Mouse (Mus musculus) heart, embryonic 10.5 days (tissue): ENCODE data around the gene Elmo3. TPM values are rescaled to one million over a fixed set of nuclear protein-coding genes. Genes with fewer than 3 reads are reported as not detected.

Source experiments
- DNase-seq: peaks from one replicate; pipeline ENCODE4 v3.0.0-alpha.2; 2017; ENCODE audit warnings: low spot score
- H3K27ac ChIP-seq: fragments of 300-500 bp; sonication (generic); 2 replicates; pipeline ENCODE4 v1.5.1; 2016; ENCODE audit warnings: mild to moderate bottlenecking
- H3K27me3 ChIP-seq: fragments of 300-500 bp; sonication (generic); 2 replicates; pipeline ENCODE4 v1.6.1; 2016; ENCODE audit warnings: mild to moderate bottlenecking; ENCODE audit not compliant: poor library complexity, insufficient read depth, severe bottlenecking
- H3K36me3 ChIP-seq: fragments of 300-500 bp; sonication (generic); 2 replicates; pipeline ENCODE4 v1.6.1; 2016; ENCODE audit warnings: mild to moderate bottlenecking, moderate library complexity
- H3K4me1 ChIP-seq: fragments of 300-500 bp; sonication (generic); 2 replicates; pipeline ENCODE4 v1.6.1; 2016; ENCODE audit warnings: mild to moderate bottlenecking
- H3K4me3 ChIP-seq: fragments of 300-500 bp; sonication (generic); 2 replicates; pipeline ENCODE4 v1.5.1; 2016; ENCODE audit warnings: mild to moderate bottlenecking, moderate library complexity
- H3K9me3 ChIP-seq: fragments of 300-500 bp; sonication (generic); 2 replicates; pipeline ENCODE4 v1.6.1; 2016; ENCODE audit warnings: mild to moderate bottlenecking, moderate library complexity
- WGBS: fragments of 180-500 bp; shearing (Covaris S2); methylation state at CpG from one replicate; pipeline ENCODE4 v1.1.7; 2016; 5-methylcytosine and 5-hydroxymethylcytosine counted together
- polyA plus RNA-seq: library from polyadenylated mRNA; unstranded; fragments of >200 nt; fragmentation: Nextera tagmentation; extraction: Ambion mirVana; gene quantifications from 2 replicates; pipeline ENCODE4 v1.2.1, GENCODE M21; 2016

The Elmo3 gene
- polyA plus RNA-seq, 1 experiment from 2014 or later = 3.9 TPM

DNA sequence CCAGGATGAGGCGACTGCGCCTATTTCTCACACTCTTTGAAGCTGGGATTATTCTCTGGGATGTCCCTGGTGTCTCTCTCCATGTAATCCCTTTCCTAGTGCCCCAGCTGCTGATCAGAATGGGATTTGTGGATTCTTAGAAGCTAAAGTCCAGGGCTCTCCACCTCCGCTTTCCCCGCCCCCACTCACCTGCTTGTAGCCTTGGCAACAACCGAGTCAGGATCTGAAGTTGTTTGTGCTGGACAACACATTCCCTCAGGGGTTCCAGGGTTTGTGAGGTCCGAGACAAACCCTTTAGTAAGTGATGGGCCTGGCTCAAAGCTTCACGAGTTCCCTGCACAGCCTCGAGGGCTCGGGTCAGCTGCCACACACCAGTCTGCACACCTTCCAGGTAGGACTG, 10.6 kb upstream of the Elmo3 start:
- Histone ChIP-seq H3K27ac (no peak overlapping the region), H3K27me3 (peaks cover 42% of the 10 kb centered on the region), H3K4me1 (peaks cover 47% of the 10 kb centered on the region), H3K4me3 (peak overlapping the region; percentile 42), H3K36me3 (peaks cover 12% of the 10 kb centered on the region), H3K9me3 (no peaks in the 10 kb centered on the region)
- DNase-seq = no peak
- 66% methylated on average over 9 of the region's 9 CpGs for WGBS

DNA sequence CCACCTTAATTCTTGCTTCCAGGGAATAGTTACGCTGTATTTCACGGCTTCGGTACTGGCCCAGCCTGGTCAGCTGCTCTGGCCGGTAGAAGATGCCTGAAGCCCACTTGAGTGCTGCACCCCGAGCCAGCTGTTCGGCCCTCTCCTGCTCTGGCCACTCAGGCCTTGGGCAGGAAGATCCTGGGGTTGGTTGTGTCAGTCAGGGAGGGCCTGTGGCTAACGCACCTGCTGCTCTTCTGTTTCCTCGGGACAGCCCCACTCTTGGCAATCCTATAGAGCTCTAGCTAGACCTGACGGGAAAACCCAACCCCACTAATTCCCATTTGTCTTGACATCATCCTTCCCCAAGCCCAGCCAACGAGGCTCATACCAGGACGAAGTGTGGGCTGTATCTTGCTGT, 10.1 kb upstream of the Elmo3 start:
- Histone ChIP-seq H3K27me3 (peaks cover 37% of the 10 kb centered on the region), H3K4me3 (peak overlapping the region; percentile 42), H3K4me1 (peaks cover 47% of the 10 kb centered on the region), H3K27ac (peak overlapping the region; percentile 64), H3K9me3 (no peaks in the 10 kb centered on the region), H3K36me3 (peaks cover 17% of the 10 kb centered on the region)
- no peak for DNase-seq
- WGBS = 58% methylated on average over 11 of the region's 11 CpGs

- H3K4me3 ChIP-seq = peak within 1 kb of the TSS; percentile 78
- peaks cover 31% of the 10 kb centered on the region for H3K27me3 ChIP-seq
- WGBS = 53% methylated on average over 11 of the region's 11 CpGs
- peak within 1 kb of the TSS; percentile 90 for H3K27ac ChIP-seq
- H3K9me3 ChIP-seq = no peaks in the 10 kb centered on the region
- H3K4me1 ChIP-seq = peaks cover 41% of the 10 kb centered on the region
- peaks cover 25% of the 10 kb centered on the region for H3K36me3 ChIP-seq
- no peak for DNase-seq
Measured at GRCm38 (mm10) chr8:105295895-105296573, 9.4 kb upstream of the Elmo3 start, which contains the start of gene Exoc3l. TSS of gene Exoc3l (minus strand) at chr8:105296101.

DNA sequence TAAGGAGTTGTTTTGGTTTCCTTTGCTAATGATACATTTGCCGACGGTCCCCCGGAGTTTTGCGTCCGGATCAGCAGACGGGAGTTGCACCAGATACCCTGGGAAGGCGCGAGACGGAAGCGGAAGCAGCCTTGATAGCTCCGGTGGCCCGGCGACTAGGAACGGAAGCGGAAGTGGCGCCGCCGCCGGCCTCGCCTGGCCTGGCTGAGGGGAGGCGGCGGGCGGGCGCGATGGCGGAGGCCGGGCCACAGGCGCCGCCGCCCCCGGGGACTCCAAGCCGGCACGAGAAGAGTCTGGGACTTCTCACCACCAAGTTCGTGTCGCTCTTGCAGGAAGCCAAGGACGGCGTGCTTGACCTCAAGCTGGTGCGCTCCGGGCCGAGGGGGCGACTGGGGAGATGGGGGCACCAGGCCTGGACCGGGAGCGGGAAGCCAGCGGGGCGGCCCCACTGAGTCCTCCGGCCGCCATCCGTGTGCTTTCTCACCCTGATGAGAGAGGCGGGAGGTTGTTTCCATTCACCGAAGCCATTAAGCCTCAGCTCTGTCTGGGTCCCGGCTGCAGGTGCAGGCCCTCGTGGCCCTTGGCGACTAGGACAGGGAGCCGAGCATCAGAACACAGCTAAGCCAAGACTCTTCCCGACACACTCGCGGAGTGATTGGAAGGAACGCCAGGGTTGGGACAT, 7.7 kb upstream of the Elmo3 start, which contains the start of gene E2f4:
Gene E2f4 (plus strand): TSS at position 153 of the 682 bp plus-strand sequence.
- peaks cover 40% of the 10 kb centered on the region for H3K36me3 ChIP-seq
- H3K27me3 ChIP-seq = peaks cover 28% of the 10 kb centered on the region
- peaks cover 41% of the 10 kb centered on the region for H3K4me1 ChIP-seq
- peak; percentile 97 for DNase-seq
- under 1% methylated on average over 58 of the region's 58 CpGs for WGBS
- H3K4me3 ChIP-seq = peak within 1 kb of the TSS; percentile 78
- H3K27ac ChIP-seq = peak within 1 kb of the TSS; percentile 90
- no peaks in the 10 kb centered on the region for H3K9me3 ChIP-seq

DNA sequence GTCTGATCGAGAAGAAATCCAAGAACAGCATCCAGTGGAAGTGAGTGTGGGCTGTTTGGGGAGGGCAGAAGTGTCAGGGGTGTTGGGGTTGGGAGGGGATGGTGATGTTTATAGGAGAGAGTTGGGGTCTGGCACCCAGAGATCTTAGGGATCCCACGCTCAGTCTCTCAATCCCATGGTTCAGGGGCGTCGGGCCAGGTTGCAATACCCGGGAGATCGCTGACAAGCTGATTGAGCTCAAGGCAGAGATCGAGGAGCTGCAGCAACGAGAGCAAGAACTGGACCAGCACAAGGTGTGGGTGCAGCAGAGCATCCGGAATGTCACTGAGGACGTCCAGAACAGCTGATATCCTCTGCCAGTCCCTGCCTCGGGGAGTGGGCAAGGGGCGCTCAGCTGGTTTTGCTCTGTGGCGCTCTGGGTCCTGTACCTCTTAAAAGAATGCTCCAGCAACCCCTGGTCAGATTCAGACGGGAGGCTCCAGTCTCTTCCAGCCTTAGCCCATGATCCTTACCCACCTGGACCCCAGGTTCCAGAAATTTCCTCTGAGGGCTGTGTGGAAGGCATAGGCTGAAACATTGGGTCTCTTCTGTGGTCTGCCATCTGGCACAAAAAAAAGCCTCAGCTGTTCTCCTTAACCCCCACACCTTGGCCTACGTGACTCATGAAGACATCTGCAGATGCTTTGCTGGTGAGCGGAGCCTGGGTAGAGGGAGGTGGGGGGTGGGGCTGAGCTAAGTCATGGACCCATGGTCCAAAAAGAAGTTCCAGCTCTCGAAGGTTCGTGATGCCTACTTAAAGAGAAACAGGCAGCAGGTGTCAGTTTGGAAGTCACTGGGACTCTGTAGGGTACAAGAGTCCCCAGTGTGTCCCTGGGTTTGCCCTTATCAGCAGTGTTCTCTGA, 6.8 kb upstream of the Elmo3 start:
- Histone ChIP-seq H3K36me3 (peaks cover 49% of the 10 kb centered on the region), H3K4me3 (peak overlapping the region; percentile 78), H3K4me1 (peaks cover 39% of the 10 kb centered on the region), H3K9me3 (no peaks in the 10 kb centered on the region), H3K27me3 (peaks cover 19% of the 10 kb centered on the region), H3K27ac (peak overlapping the region; percentile 90)
- DNase-seq = peak; percentile 75
- 53% methylated on average over 18 of the region's 18 CpGs for WGBS

GRCm38 (mm10) chr8:105299962-105300361, 5.4 kb upstream of the Elmo3 start:
- no peak overlapping the region for H3K27ac ChIP-seq
- H3K36me3 ChIP-seq = peaks cover 62% of the 10 kb centered on the region
- WGBS = 86% methylated on average over 8 of the region's 8 CpGs
- peaks cover 11% of the 10 kb centered on the region for H3K27me3 ChIP-seq
- no peaks in the 10 kb centered on the region for H3K9me3 ChIP-seq
- H3K4me3 ChIP-seq = peak overlapping the region; percentile 0; the same call in 1 of the 2 replicates
- H3K4me1 ChIP-seq = peaks cover 50% of the 10 kb centered on the region
- DNase-seq = no peak

- Histone ChIP-seq H3K4me3 (no peak overlapping the region), H3K4me1 (peaks cover 52% of the 10 kb centered on the region), H3K27me3 (no peaks in the 10 kb centered on the region), H3K9me3 (no peaks in the 10 kb centered on the region), H3K27ac (no peak overlapping the region), H3K36me3 (peaks cover 78% of the 10 kb centered on the region)
- WGBS = 90% methylated on average over 8 of the region's 8 CpGs
- DNase-seq = no peak
Measured at GRCm38 (mm10) chr8:105303396-105303795, 2.0 kb upstream of the Elmo3 start.

- Histone ChIP-seq H3K4me1 (peaks cover 47% of the 10 kb centered on the region), H3K4me3 (no peak overlapping the region), H3K27ac (peak overlapping the region; percentile 56; the same call in 1 of the 2 replicates), H3K27me3 (no peaks in the 10 kb centered on the region), H3K36me3 (peaks cover 78% of the 10 kb centered on the region), H3K9me3 (no peaks in the 10 kb centered on the region)
- 78% methylated on average over 9 of the region's 9 CpGs for WGBS
- DNase-seq = no peak
Measured at GRCm38 (mm10) chr8:105303874-105304273, 1.5 kb upstream of the Elmo3 start.

DNA sequence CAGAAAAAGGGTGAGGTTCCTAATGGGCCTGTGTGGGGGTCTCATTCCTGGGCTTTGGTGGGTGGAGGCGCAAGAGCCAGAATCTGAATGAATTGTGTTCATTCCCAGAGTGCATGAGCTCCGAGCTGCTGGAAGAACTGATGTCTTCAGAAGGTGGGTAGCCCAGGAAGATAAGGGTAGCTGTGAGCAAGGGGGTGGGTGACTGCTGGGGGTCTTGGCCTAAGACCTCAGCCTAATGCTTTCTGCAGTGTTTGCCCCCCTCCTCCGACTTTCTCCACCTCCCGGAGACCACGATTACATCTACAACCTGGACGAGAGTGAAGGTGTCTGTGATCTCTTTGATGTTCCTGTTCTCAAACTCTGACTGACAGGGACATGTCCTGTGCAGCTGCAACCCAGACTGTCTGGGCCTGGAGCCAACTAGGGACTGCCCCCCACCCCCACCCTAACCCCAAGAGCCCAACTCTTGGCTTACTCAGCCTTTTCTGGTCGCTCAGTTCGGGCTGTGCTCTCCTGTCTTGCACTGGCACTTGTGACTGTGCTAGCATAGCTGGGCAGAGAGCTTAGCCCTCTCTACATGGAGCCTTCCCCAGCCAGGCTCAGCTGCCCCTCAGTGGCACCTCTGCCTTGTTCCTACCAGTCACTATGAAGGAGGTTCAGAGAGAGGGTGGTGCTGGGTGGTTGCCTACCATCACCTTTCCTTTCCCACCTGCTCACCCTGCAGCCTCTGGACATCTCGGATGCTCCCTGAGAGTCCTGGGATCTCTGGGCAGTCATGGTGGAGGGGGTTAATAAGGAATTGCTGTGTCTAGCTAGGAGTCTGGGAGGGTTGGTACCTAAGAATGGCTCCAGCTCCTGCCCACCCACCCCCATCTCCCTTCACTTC, 833 bp upstream of the Elmo3 start:
- Histone ChIP-seq H3K27me3 (no peaks in the 10 kb centered on the region), H3K4me1 (peaks cover 48% of the 10 kb centered on the region), H3K4me3 (peak overlapping the region; percentile 13; the same call in 1 of the 2 replicates), H3K36me3 (peaks cover 81% of the 10 kb centered on the region), H3K9me3 (no peaks in the 10 kb centered on the region), H3K27ac (peak overlapping the region; percentile 56; the same call in 1 of the 2 replicates)
- no peak for DNase-seq
- WGBS = 62% methylated on average over 9 of the region's 9 CpGs

DNA sequence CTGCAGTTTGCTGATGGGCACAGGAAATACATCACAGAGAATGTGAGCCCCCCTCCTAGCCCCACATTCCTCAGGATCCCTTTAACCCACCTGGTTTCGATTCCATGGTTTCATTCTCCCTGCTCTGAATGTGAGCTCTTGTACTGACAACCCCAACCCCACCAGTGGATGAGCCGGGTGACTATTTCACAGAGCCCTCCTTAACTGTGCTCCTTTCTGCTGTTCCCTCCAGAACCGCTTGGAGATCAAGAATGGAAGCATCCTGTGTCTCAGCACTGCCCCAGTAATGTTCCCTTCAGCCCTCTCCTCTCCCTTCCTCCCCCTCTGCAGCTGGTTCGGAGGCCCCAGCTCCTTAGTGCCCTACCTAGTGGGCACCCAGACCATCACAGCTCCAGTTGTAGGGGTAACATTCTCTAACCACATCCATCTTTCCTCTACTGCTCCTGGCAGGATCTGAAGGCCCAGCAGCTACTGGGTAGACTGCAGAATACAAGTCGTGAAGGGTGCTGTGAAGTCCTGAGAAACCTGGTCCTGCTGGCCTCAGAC, 818 bp downstream of the Elmo3 start:
- DNase-seq = no peak
- peak overlapping the region; percentile 88 for H3K27ac ChIP-seq
- no peaks in the 10 kb centered on the region for H3K27me3 ChIP-seq
- 48% methylated on average over 5 of the region's 5 CpGs for WGBS
- peaks cover 78% of the 10 kb centered on the region for H3K36me3 ChIP-seq
- peaks cover 42% of the 10 kb centered on the region for H3K4me1 ChIP-seq
- H3K4me3 ChIP-seq = peak overlapping the region; percentile 61
- H3K9me3 ChIP-seq = no peaks in the 10 kb centered on the region

DNA sequence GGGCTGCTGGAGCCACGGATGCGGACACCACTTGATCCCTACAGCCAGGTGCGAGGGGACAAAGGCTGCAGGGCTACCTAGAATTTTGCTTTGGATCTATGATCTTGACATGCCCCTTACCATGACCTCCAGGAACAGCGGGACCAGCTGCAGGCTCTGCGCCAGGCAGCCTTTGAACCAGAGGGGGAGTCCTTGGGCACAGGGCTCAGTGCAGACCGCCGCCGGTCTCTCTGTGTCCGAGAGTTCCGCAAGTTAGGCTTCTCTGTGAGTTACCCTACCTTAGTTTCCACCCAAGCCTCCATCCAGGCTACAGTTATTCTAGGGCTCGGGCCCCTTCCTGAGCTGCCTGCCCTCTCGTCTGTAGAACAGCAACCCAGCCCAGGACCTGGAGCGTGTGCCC, 2.3 kb downstream of the Elmo3 start:
- 93% methylated on average over 13 of the region's 13 CpGs for whole genome bisulfite sequencing
- peaks cover 79% of the 10 kb centered on the region for H3K36me3 ChIP-seq
- no peak overlapping the region for H3K27ac ChIP-seq
- DNase-seq = no peak
- peaks cover 42% of the 10 kb centered on the region for H3K4me1 ChIP-seq
- H3K27me3 ChIP-seq = no peaks in the 10 kb centered on the region
- H3K9me3 ChIP-seq = no peaks in the 10 kb centered on the region
- no peak overlapping the region for H3K4me3 ChIP-seq

DNA sequence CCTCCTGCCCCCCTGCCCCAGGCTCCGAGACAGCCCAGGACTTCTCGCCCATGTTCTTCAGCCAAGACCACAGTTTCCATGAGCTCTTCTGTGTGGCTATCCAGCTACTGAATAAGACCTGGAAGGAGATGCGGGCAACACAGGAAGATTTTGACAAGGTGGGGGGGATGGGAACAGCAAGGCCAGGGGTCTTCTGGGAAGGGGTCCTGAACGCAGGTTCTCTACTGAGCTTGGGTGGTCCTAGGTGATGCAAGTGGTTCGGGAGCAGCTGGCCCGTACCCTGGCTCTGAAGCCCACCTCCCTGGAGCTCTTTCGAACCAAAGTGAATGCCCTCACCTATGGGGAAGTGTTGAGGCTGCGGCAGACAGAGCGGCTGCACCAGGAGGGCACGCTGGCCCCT, 3.0 kb downstream of the Elmo3 start:
- Histone ChIP-seq H3K4me1 (peaks cover 42% of the 10 kb centered on the region), H3K36me3 (peaks cover 80% of the 10 kb centered on the region), H3K27ac (no peak overlapping the region), H3K4me3 (no peak overlapping the region), H3K27me3 (no peaks in the 10 kb centered on the region), H3K9me3 (no peaks in the 10 kb centered on the region)
- 91% methylated on average over 10 of the region's 10 CpGs for WGBS
- no peak for DNase-seq
